In the genomic region with DNA sequence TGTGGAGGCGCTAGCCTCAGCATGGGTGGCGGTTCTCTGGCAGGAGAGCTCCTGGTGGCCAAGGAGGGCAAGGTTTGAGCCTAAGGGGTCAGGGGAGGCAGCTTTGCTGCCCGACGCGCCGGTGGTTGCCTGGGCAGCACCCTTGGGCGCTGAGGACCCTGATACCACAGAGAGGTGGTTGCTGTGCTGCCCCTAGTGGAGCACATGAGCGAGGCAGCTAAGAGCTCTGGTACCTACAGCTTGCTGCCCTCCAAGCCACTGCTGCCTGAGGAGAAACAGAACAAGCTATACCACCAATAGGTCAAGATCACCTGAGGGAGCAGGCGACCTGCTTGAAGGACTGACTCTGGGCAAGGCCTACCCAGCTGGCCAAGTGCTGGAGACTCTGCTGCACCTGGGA, we compare ENCODE assay signal across 27 mouse cellular contexts. TPM values are rescaled to one million over a fixed set of nuclear protein-coding genes. Genes with fewer than 3 reads are reported as not detected.
A peak's percentile ranks its signal among the peaks of the same experiment; 100 is the strongest.
DNase-seq lines count a peak whose midpoint lies in the region; ATAC-seq and TF ChIP-seq lines count a peak whose summit lies in the region.
"Had no signal": no experiment of that assay in that cellular context is flagged by ENCODE, and none has a peak within 500 bp of the region (broad histone marks: within the 10 kb centered on the region; RNA-seq: fewer than 3 reads in every experiment).

No protein-coding gene starts in this region.

- no peaks in the 10 kb centered on the region for H3K79me2 ChIP-seq in heart, adult 2 months (replicated peaks; ENCODE audit: control insufficient read depth, insufficient read depth, low read length)

- intact Hi-C loops in heart, adult 2 months (cut with DNase I), result no loop called here
- intact Hi-C loops in heart, postnatal 10 days (cut with DNase I), result no loop called here
- intact Hi-C loops in left cerebral cortex, postnatal 14 days (cut with DNase I), result no loop called here

- TF ChIP-seq POLR2A in heart, adult 2 months (IDR thresholded peaks at IDR 0.05; ENCODE audit: insufficient read depth, low read depth, low read length), result no peak
- TF ChIP-seq POLR2A in thymus, adult 2 months (IDR thresholded peaks at IDR 0.05; ENCODE audit: control insufficient read depth, extremely low read depth, insufficient read depth, low read length, poor library complexity), result no peak

- H3K4me1 ChIP-seq in heart, adult 2 months (ENCODE audit: control insufficient read depth, insufficient read depth, low read length), result no peaks in the 10 kb centered on the region
- H3K4me1 ChIP-seq in thymus, adult 2 months (replicated peaks; ENCODE audit: control insufficient read depth, insufficient read depth, low read length), result no peaks in the 10 kb centered on the region
- H3K4me1 ChIP-seq: heart, embryonic 12.5 days; lung, embryonic 15.5 days; neural tube, embryonic 12.5 days had no signal

- TF ChIP-seq CTCF in heart, adult 2 months (IDR thresholded peaks at IDR 0.05), result 0 out of 2 replicates have a peak, but pooled peaks have one; percentile 2
- no peak for TF ChIP-seq CTCF in thymus, adult 2 months (IDR thresholded peaks at IDR 0.05; ENCODE audit: borderline replicate concordance, control insufficient read depth, extremely low read depth, insufficient read depth, low read length, poor library complexity)

- H3K9ac ChIP-seq in heart, adult 2 months (ENCODE audit: low read depth, low read length), result no peak overlapping the region
- H3K9ac ChIP-seq: heart, embryonic 12.5 days; lung, embryonic 15.5 days; neural tube, embryonic 12.5 days had no signal

- TF ChIP-seq EP300 in heart, adult 2 months (IDR thresholded peaks at IDR 0.05; ENCODE audit: insufficient read depth, low read depth, low read length), result no peak

- H3K4me3 ChIP-seq in heart, adult 2 months, result no peak overlapping the region
- no peak overlapping the region for H3K4me3 ChIP-seq in thymus, adult 2 months (ENCODE audit: control insufficient read depth, insufficient read depth, low read length)
- H3K4me3 ChIP-seq: heart, embryonic 12.5 days; lung, embryonic 15.5 days; neural tube, embryonic 12.5 days had no signal

- no peaks in the 10 kb centered on the region for H3K27me3 ChIP-seq in heart, adult 2 months (ENCODE audit: control insufficient read depth, insufficient read depth, low read length)
- H3K27me3 ChIP-seq in thymus, adult 2 months (ENCODE audit: control insufficient read depth, insufficient read depth, low read length), result no peaks in the 10 kb centered on the region
- H3K27me3 ChIP-seq: heart, embryonic 12.5 days; lung, embryonic 15.5 days; neural tube, embryonic 12.5 days had no signal

- H3K36me3 ChIP-seq in heart, adult 2 months (ENCODE audit: control insufficient read depth, insufficient read depth, low read length), result no peaks in the 10 kb centered on the region
- no peaks in the 10 kb centered on the region for H3K36me3 ChIP-seq in thymus, adult 2 months (ENCODE audit: control insufficient read depth, insufficient read depth, low read length)
- H3K36me3 ChIP-seq: heart, embryonic 12.5 days; lung, embryonic 15.5 days; neural tube, embryonic 12.5 days had no signal

- WGBS in heart, adult 2 months, result 32% methylated on average over 9 of the region's 9 CpGs
- WGBS in thymus, adult 2 months, result 57% methylated on average over 9 of the region's 9 CpGs

- ATAC-seq in megakaryocyte, adult 5-6 weeks (ENCODE audit: poor library complexity, severe bottlenecking), result 0 out of 2 replicates have a peak, but pooled peaks have one; percentile 18
- ATAC-seq: forebrain, embryonic 14.5 days; hindbrain, embryonic 16.5 days; midbrain, embryonic 16.5 days had no signal

- H3K27ac ChIP-seq in heart, adult 2 months, result no peak overlapping the region
- H3K27ac ChIP-seq in thymus, adult 2 months (ENCODE audit: control insufficient read depth, insufficient read depth, low read length), result no peak overlapping the region
- H3K27ac ChIP-seq: lung, embryonic 15.5 days; macrophage; neural tube, embryonic 12.5 days had no signal

- no peak for DNase-seq in heart, adult 2 months
- DNase-seq in heart, postnatal 10 days, result no peak
- DNase-seq in thymus, adult 2 months, result peak; percentile 1
- DNase-seq in thymus, adult 18-20 months, result no peak
- no peak for DNase-seq in left cerebral cortex, postnatal 14 days (ENCODE audit: low spot score in 2 of 2)
- no peak for DNase-seq in right cerebral cortex, adult 18-20 months
- DNase-seq in cerebellum, adult 11-12 months, result no peak
- DNase-seq: adrenal gland, adult 8-10 months; cerebellum, adult 18-20 months; cerebellum, postnatal 36 days; gastrocnemius, postnatal 36 days; heart, postnatal 4 days; kidney, adult 11 months; layer of hippocampus, postnatal 36 days; right cerebral cortex, postnatal 14 days had no signal

RNA-seq across cellular contexts. Expression of a gene that starts 15.1 kb away (rescaled TPM):
- not detected for total RNA-seq in heart, adult 2 months (2021)
- polyA plus RNA-seq in heart, adult 2 months (2012; rRNA removed), result not detected in 2 replicates
- total RNA-seq in heart, postnatal 10 days (2021), result not detected
- polyA plus RNA-seq in thymus, adult 2 months (2012; rRNA removed), result not detected in 2 replicates
- total RNA-seq in megakaryocyte, adult 5-6 weeks (2015), result not detected in 2 replicates
- total RNA-seq in megakaryocyte, adult 5-6 weeks (2017), result not detected in 2 replicates
- total RNA-seq in left cerebral cortex, postnatal 14 days (2021), result not detected
- total RNA-seq: gastrocnemius, postnatal 36 days; heart, postnatal 4 days; layer of hippocampus, postnatal 36 days had no signal
- polyA plus RNA-seq: forebrain, embryonic 14.5 days; heart, embryonic 12.5 days; hindbrain, embryonic 16.5 days; large intestine, adult 2 months; liver, embryonic 11.5 days; lung, embryonic 15.5 days; macrophage; midbrain, embryonic 16.5 days; neural tube, embryonic 12.5 days; thymus, postnatal 0 days had no signal

RNA-seq across cellular contexts. Expression of a gene that starts 59.5 kb away (rescaled TPM):
- total RNA-seq in heart, adult 2 months (2021), result not detected
- not detected in 2 replicates for polyA plus RNA-seq in heart, adult 2 months (2012; rRNA removed)
- not detected for total RNA-seq in heart, postnatal 10 days (2021)
- not detected in 2 replicates for polyA plus RNA-seq in thymus, adult 2 months (2012; rRNA removed)
- total RNA-seq in megakaryocyte, adult 5-6 weeks (2015), result not detected in 2 replicates
- total RNA-seq in megakaryocyte, adult 5-6 weeks (2017), result not detected in 2 replicates
- total RNA-seq in left cerebral cortex, postnatal 14 days (2021), result not detected
- total RNA-seq: adrenal gland, adult 8-10 months; gastrocnemius, postnatal 36 days; heart, postnatal 4 days; layer of hippocampus, postnatal 36 days; left cerebral cortex, postnatal 36 days had no signal
- polyA plus RNA-seq: forebrain, embryonic 14.5 days; heart, embryonic 12.5 days; hindbrain, embryonic 16.5 days; large intestine, adult 2 months; liver, embryonic 11.5 days; lung, embryonic 15.5 days; macrophage; midbrain, embryonic 16.5 days; neural tube, embryonic 12.5 days; thymus, postnatal 0 days had no signal
